Mouse (Mus musculus) right cerebral cortex, adult 18-20 months (tissue): ENCODE measurements around the gene Apobec4.

Source experiments
- DNase-seq: peaks from one replicate; pipeline ENCODE4 v3.0.0; 2022; ENCODE audit warnings: mixed read lengths

Apobec4 gene

GRCm38 (mm10) chr1:152750312-152750965 is at the start of gene Apobec4:
Apobec4 (plus strand) TSS chr1:152750551.
- peak; percentile 49 for DNase-seq

DNA sequence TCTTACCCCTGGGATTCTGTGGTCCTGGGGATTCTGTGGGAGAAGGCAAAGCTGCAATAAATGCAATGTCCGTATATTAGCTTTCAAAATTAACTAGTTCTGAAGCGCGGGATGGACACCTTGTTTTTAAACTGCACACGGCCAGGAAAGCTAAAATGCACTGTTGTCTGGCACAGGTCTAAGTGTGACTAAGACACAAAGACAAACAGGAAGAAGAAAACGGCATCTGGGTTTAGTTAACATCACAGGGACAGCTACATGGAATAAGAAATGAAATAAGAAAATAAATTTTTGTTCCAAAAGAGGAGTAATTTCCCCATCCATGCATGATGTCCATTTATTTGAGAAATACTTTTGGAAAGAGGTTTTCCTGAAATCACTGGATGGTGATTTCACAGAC is 49.3 kb upstream of the Apobec4 start:
- no peak for DNase-seq

GRCm38 (mm10) chr1:152702920-152703319 is 47.4 kb upstream of the Apobec4 start:
- no peak for DNase-seq

DNA sequence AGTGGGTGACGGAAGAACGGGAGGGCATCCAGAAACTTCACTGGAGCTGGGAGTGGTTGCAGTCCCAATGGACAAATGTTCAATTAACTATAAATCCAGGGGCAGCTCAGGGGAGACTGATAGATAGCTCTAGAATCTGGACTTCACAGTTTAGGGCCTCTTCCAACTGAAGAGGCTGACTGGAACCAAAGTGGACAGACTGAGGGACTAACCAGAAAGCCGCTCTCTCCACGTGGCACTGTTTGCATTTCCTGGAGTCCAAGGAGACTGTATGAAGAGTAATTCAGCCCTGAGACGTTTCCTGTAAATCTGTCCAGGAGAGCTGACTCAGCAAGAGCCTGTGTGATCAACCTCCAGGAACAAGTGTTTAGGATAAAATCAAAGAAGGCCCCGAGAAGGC is 46.4 kb upstream of the Apobec4 start:
- no peak for DNase-seq

GRCm38 (mm10) chr1:152707560-152707959 is 42.8 kb upstream of the Apobec4 start:
- no peak for DNase-seq

GRCm38 (mm10) chr1:152711037-152711436 is 39.3 kb upstream of the Apobec4 start:
- no peak for DNase-seq

- no peak for DNase-seq
Measured at GRCm38 (mm10) chr1:152713924-152714323, 36.4 kb upstream of the Apobec4 start.

- DNase-seq = no peak
Measured at GRCm38 (mm10) chr1:152714405-152714804, 35.9 kb upstream of the Apobec4 start.

DNA sequence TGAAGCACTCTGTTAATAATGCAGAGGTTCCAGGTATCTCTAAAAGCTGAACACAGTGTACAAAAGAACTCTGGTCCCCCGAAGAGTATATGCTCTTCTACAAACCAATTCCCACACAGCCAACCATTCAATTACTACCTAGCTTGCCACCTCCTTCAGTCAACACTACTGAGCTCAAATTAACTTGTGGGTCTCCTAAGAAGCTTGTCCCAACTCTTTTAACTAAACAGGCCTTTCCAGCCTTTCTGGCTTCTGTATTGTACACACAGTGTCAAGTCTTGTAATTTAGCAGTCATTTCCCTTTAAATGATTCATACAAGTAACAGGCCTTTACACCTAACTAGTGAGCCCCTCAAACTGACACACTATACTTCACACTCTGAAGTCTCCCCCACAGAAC is 33.0 kb upstream of the Apobec4 start:
- DNase-seq = no peak

- DNase-seq = no peak
Measured at GRCm38 (mm10) chr1:152718200-152718599, 32.2 kb upstream of the Apobec4 start.

DNA sequence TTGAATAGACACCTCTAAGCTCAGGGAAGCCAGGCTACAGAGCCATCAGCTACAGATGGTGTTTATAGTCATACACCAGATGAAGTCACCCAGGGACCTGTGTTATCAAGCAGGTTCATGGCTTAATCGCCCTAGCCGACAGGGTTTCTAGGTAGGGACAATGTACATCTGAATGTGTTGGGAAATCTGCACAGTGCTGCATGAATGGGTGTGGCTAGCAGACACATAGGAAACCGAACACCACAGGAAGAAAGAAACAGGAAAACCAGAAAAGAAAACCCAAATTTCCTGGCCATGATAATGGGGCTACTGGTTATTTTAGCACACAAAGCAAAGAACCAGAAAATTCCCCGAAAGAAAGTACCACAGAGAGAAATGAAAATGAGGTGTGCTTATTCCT is 29.4 kb upstream of the Apobec4 start:
- no peak for DNase-seq

- no peak for DNase-seq
Measured at GRCm38 (mm10) chr1:152721535-152722198, 28.7 kb upstream of the Apobec4 start.

DNA sequence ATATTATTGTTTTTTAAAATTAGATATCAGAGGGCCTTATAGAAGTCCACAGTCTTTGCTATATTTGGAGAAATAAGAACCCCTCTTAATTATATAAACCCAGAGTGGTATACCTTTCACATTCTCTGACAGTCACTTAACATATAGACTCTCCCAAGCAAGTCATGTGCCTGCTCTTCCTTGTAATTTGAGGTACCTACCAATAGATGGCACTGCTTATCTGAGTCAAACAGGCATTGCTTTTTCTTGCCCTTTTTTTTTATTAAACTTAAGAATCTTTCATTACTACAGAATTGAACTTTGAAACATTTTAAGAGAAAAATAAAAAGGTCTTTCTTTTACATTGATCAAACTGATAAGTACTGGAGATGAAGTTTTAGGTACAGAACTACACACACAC is 26.1 kb upstream of the Apobec4 start:
- no peak for DNase-seq

- DNase-seq = no peak
Measured at GRCm38 (mm10) chr1:152726095-152726494, 24.3 kb upstream of the Apobec4 start.

DNA sequence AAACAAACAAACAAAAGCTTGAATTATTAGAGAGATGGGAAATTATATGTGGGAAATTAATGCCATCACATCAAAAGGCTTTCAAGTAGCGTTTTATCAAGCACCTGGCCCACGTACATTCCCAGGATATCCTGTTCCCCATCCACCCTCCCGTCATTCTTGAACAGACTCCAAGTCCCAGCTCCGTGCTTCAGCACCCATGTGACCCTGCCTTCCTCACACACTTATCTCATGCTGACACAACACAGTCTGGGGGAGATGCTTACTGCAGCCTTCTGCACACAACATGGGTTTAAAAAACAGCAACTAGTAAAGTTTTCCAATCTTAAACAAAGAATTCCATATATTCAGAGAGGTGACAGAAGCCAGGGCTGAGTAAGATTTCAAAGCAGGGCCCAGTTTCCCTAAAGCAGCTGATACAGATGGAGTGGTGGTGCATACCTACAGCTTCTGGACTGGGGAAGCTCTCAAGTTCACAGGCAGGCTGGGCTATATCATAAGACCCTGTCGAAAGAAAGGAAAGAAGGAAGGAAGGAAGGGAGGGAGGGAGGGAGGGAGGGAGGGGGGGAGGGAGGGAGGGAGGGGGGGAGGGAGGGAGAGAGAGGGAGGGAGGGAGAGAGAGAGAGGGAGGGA is 22.6 kb upstream of the Apobec4 start:
- no peak for DNase-seq

DNA sequence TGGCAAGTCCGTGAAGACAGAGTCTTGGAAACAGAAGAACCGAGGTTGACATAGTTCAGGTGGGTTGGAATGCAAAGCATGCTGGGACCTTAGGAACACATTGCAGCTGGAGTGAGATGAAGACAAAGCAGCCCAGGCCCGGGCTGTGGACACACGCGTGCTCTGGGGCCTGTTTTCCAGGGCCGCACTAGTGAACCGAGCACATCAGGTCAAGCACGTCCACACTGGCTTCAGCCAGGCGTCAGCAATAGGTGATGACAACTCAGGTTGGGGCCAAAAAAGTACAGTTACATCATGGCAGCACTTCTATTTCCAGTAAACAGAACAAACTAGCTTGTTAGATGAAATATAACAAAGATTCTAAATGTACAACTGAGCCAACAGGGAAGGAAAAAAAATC is 11.6 kb upstream of the Apobec4 start:
- DNase-seq = no peak

DNA sequence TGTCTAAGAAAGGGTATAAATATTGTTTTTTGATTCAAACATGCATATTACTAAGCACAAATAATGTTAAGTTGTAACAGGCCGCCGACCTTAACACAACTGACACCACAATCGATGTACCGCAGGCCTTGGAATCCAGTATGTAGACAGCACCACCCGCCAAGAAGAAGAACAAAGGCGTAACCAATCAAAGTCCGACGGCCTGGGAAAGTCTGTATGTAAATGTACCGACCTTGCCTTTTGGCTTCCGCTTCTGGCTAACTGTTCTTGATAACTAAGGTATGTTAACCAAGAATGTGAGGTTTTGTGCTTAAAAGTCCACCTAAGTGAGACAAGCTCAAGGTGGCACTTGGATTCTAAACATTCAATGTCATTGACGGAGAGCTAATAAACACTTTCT is 11.0 kb upstream of the Apobec4 start:
- DNase-seq = no peak

DNA sequence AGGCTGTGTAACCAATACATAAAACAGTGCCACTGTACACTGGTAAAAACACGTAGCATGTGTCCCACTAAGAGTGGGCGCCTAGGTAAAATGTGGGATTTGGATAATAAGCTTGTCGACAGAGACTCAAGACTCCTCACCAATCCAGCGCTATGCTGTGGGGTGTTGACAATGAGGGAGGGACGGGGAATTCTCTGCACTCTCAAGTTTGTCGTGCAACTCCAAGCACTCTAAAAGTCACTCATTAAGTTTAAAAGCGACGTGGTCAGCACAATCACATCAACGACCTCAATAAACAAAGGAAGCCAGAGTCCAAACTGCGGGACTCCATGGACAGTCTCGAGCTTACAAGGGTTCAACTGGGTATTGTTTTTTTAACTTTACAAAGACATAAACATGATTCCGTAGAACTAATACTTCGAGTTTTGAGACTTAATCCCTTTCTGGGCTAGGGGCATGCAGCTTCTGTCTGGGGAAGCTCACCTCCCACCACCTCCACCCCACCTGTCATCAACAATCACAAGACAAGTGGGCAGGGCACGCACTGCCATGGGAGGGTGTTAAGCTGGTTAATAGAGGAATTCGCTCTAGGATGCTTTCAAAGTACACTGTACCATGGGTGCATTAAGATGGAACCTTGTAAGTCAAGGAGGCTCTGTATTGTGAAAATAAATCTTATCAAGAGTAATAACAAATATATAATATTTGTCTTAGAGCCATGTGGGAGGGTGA is 7.1 kb upstream of the Apobec4 start:
- DNase-seq = no peak

- DNase-seq = peak; percentile 81
Measured at GRCm38 (mm10) chr1:152746426-152746825, 3.9 kb upstream of the Apobec4 start.

GRCm38 (mm10) chr1:152749276-152749675 is 1.1 kb upstream of the Apobec4 start:
- no peak for DNase-seq

- no peak for DNase-seq
Measured at GRCm38 (mm10) chr1:152761791-152762190, 11.4 kb downstream of the Apobec4 start.

GRCm38 (mm10) chr1:152766032-152766772 is 15.9 kb downstream of the Apobec4 start, which contains the start of the genes Rgl1 and Arpc5:
Rgl1 (minus strand) TSS chr1:152766351.
Arpc5 (plus strand) TSS chr1:152766542.
- peak; percentile 97 for DNase-seq
